Mouse (Mus musculus) heart, adult 11 months (tissue): ENCODE results near the gene Fam241b.
"Not testable (repeated sequence)": the region's sequence is repeated elsewhere in the genome, so short reads cannot be mapped to it uniquely, and the experiment has no call there.

Experiments
- DNase-seq: peaks from one replicate; pipeline ENCODE4 v3.0.0; 2022

Fam241b gene

DNA sequence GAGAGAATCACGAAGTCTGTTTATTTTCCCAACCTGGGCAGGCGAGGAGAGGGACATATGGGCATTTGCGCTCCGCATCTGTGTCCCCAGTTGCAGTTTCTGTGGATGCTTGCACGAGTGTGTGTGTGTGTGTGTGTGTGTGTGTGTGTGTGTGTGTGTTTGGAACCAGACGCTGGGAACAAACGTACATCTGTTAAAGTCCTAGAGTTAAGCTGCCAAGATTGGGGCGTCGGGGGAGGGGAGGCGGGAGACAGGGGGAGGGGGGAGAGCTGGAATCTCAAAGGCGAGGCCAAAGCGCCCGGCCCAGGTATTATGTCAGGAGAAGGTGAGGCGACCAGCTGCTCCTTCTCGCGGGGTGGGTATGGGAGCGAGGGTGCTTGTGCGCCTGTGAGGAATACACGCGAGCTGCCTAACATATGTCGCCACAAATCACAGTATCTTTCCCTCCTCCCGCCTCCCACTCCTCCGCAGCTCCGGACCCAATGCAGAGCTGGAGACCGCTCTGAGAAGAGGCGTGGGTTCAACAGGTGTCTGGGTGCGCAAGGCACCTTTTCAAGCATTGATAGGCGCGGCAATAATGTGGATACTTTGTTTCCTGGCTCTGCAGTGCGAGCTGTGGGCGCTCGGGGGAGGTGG is 15.3 kb downstream of the Fam241b start:
- no peak for DNase-seq

DNA sequence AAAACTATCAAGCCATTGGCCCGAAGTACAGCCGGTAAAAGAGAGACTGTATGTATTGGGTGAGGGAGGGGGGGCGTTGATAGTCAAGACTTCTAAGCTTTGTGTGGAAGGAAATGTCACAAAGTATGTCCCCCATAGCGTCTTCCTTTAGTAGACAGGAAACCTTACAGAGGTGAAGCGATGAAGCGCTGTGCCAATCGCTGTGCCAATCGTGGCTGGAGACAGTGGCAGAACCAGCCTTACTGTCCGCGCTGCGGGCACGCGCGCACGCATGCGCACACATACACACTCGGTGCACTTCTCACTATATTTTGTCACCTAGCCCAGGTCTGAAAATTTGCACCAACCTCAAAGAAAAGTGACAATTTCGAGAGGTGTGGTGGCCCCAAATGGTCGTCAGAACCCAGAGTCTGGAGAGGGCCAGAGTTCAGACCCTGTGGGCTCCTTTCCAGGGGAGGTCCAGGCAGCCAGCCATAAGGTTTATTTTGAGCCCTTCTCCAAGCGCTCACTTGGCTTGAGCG is 15.9 kb downstream of the Fam241b start:
- DNase-seq, result no peak

DNA sequence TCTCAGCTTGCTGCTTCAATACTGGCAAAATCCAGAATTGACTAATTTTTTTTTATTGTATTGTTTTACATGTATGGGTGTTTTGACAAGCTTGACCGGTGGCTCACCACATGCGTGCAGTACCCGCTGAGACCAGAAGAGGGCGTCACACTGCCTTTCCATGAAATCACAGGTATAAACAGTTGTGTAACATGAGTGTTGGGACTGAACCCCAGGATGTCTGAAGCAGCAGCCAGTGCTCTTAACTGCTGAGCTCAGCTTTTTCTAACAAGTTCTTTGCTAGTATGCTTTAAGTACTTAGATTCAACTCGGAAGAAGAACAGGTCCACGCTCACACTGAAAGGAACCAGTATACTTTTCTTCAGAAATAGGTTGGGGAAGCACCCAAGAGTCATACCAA is 16.6 kb downstream of the Fam241b start:
- no peak for DNase-seq

DNA sequence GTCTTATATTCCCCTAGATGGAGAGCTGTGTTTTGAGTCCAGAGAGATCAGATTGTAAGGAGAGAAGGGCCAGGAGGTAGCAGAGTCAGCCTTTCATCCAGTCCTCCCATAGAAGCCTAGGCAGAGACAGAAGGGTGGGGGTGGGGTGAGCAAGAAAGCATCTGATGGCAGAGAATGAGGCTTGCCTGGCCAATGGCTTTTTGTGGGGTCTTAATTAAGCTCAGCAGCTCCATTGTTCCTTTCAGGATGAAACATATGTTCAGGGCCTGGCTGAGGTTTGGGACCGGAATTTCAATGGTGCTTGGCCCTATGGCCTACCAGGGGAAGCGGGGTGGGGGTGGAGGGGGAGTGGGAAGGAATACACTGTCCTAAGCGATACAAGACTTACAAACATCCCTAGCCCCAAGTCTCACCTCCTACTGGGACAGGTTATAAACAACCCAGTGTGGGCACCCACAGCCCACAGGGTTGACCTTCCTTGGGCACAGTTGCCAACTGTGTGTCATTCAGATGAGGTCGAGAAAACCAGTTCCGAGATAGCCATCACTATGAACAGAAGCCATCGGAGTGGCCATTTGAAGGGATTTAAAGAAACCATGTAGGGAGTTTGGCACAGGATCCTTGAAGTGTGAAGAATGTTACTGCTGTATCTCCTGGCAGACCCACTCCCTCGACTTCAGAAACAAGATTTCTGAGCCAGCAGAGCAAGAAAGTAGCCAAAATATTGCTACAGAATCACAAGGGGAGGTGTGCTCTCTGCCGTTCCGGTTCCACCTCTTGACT is 29.7 kb downstream of the Fam241b start:
- DNase-seq, result no peak

DNA sequence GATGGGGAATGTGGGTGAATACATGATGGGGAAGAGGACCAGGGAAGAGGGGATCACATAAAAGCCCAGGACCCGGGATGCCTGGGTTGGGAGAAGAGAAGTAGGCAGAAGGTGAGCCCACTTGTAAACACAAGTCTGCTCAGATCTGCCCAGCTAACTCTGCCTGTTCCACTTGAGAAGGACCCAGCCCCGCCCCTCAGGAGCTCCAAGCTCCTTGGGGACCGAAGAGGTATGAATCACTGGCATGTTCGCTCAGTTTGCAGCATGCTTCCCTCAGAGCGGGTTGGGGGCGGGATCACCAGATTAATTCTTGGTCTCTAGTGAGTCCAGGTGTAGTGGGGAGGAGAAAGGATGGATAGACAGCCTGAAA is 32.5 kb downstream of the Fam241b start:
- no peak for DNase-seq

- peak; percentile 96 for DNase-seq
Measured at GRCm38 (mm10) chr10:62110504-62111206, 33.1 kb downstream of the Fam241b start.

DNA sequence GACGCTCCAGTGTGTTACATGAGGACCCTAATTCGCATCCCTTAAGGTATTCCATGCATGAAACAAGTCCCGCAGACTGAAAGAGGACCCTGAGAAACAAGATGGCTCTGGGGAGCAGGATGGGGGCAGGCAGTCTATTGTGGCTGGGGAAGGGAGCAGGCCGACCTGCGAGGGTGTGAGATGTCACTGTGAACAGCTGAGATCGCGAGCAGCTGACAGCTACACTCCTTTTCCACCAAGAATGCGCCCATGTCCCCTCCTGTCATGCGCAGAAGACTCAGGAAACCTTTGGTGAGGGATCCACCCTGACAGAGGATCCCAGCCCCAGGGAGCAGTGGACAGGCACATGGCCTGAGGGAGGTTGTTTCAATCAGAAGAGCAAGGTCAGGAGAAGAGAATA is 36.7 kb downstream of the Fam241b start:
- no peak for DNase-seq

GRCm38 (mm10) chr10:62104835-62105576 is 38.7 kb downstream of the Fam241b start:
- no peak for DNase-seq

DNA sequence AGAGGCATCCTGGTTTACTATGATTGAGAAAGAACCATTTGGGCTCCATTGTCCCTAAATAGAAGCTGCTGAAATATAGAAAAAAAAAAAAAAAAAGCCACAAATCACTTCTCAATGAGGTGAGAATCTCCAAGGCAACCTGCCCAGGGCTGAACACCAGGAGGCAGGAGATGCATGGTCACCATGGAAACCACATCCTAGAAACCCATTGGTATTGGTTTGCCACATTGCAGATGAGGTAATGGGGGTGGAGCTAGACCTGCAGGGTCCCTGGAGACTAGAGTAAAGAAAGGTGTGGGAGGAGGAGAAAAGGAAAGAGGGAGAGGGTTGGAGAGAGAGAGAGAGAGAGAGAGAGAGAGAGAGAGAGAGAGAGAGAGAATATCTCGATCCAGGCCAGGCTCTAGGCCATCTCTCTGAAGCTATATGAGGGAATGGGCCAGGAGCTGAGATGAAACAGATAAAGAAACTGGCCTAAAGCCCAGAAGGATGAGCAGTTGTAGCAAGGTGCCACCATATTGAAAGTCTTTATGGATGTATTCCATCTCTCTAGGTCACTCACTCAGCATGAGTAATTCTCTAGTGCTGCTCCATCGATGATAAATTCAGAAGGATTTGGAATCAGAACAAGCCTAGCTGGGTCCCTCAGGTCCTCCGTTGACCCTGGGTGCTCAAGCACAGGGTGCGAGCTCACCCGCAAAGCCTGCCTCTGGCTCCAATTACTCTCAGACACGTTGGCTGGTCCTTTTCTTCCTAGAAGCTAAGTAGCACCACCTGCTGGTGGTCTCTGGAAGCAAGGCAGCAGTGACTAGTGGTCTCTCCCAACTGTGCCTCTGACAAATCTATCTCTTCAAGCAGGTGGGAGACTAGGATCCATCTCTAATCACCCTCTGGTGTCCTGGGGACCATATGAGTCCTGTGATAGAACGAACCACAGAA is 41.9 kb downstream of the Fam241b start:
- no peak for DNase-seq

GRCm38 (mm10) chr10:62099749-62100403 is 43.8 kb downstream of the Fam241b start:
- DNase-seq, result no peak

DNA sequence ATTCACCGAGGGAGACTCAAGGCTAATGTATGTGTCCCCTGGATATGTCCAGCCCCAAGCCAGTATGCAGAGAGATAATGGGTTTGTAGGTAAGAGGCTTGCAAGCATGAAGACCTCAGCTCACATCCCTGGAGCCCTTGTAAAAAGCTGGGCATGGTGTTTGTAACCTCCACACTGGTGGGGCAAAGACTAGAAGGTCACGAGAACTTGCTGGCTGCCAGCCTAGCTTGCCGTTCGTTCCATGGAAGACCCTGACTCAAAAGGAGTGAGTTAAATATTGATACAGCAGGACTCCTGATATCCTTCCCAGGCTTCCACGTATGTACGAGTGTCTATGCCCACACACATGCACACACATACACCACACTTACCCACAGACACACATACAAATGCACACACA is 49.3 kb downstream of the Fam241b start:
- DNase-seq, result no peak

DNA sequence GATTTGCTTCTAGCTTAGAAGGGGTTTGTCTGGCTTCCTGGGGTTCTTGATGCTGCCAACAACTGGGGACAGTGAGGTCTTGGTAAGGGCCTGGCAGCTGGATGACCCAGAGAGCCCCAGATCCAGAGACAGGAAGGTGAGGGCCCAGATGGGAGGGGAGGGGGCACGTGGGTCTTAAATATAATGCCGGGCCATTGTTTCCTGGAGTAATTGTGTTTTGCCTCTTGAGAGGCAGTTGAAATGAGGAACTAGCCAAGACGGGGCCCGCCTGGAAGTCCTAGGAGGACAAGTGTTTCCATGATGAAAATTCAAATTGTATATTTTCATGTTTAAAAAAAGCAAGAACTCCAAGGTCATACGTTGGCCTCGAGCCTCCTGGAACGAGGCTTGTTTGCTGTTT is 49.8 kb downstream of the Fam241b start:
- DNase-seq, result no peak

DNA sequence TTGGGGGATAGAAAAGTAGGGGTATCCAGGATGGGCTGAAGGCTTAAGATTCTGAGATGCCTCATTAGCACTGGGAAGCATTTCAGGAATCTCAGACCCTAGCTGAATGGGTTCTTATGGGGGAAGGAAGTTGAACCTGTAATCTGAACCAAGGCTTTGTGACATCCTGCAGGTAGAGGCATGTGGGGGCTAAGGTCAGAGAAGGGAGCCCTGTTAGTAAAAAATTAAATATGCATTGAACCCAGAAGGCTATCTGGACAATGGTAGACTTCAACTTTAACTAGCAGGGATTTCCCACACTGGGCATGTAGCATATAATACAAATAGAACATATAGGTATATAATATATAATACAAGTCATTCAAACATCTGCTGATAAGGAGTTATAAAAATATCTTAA is 54.2 kb downstream of the Fam241b start:
- DNase-seq, result no peak

DNA sequence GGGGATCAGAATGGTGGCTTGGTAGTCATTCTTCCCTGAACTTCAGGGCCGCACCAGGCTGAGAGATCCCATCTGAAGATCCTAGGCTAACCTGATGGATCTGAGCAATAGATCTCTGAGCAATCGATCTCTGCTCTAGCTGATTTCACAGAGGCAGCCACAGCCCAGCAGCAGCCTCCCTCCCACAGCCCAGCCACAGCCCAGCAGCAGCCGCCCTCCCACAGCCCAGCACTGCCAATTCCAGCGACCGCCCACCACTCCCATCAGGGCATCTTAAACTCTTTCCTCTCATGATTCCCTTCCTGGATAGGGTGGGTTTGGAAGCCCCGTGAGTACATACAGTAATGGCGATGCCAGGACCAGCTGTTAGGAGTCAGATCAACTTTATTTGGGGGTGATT is 54.6 kb downstream of the Fam241b start:
- no peak for DNase-seq

DNA sequence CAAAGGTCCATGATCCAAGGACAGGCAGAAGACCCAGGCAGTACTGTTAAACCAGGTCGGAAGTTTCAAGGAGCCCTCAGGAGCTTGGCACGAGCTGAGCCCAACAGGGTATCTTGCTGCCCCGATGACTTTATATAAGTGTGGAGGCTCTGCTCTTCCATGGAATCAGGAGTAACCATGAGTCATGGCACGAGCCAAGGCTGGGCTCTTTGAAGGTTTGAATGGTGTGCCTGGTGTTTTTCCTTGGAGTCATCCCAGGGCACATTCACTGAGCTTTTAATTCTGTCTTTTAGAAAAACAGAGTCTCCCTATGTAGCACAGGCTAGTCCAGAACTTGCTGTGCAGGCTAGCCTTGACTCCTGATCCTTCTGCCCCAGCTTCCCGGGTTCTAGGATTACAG is 55.3 kb downstream of the Fam241b start:
- no peak for DNase-seq

DNA sequence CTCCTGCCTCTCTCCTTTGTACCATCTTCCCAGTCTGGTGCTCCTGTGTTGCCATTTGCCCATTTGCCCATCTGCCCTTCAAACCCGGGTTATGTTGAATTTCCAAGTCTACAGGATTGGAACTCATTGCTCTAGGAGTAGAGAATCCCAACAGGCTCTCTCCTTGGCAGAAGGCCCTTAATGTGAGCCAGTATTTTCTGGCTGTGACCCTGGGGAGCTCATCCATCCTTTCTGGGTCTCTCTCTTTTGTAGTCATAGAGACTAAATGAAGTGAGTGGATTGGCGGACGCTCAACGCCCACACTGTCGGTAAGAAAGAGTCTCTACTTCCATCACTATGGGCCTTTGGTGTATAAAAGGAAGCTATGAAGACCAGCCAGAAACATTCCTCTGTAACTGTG is 56.9 kb downstream of the Fam241b start:
- DNase-seq, result no peak

- no peak for DNase-seq
Measured at GRCm38 (mm10) chr10:62086044-62086443, 57.7 kb downstream of the Fam241b start.

GRCm38 (mm10) chr10:62076248-62077134 is 67.2 kb downstream of the Fam241b start:
- DNase-seq, result no peak

DNA sequence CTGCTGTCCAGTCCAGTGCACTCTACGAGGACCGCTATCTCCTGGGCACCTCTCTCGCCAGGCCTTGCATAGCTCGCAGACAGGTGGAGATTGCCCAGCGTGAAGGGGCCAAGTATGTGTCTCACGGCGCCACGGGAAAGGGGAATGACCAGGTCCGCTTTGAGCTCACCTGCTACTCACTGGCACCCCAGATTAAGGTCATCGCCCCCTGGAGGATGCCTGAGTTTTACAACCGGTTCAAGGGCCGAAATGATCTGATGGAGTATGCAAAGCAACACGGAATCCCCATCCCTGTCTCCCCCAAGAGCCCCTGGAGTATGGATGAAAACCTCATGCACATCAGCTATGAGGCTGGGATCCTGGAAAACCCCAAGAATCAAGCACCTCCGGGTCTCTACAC is 72.4 kb downstream of the Fam241b start:
- DNase-seq, result not testable (repeated sequence)

GRCm38 (mm10) chr10:62070636-62071035 is 73.1 kb downstream of the Fam241b start:
- DNase-seq, result no peak
